Mouse (Mus musculus) forebrain, embryonic 15.5 days (tissue): Measurements from ENCODE around the gene Acot1. TPM values are rescaled to one million over a fixed set of nuclear protein-coding genes. Genes with fewer than 3 reads are reported as not detected.
"Not testable (repeated sequence)": the region's sequence is repeated elsewhere in the genome, so short reads cannot be mapped to it uniquely, and the experiment has no call there.

ENCODE experiments used
- ATAC-seq: fragments of 200-750 bp; cut with Nextera tagmentation; replicated peaks from 2 replicates; pipeline ENCODE4 v1.8.0; 2017; ENCODE audit warnings: mild to moderate bottlenecking, moderate TSS enrichment, moderate library complexity
- H3K27ac ChIP-seq: fragments of 300-500 bp; sonication (generic); replicated peaks from 2 replicates; pipeline ENCODE4 v1.5.1; 2015; ENCODE audit warnings: mild to moderate bottlenecking, inconsistent platforms
- H3K27me3 ChIP-seq: fragments of 300-500 bp; sonication (generic); 2 replicates; pipeline ENCODE4 v1.6.1; 2015; ENCODE audit warnings: inconsistent platforms
- H3K36me3 ChIP-seq: fragments of 300-500 bp; sonication (generic); 2 replicates; pipeline ENCODE4 v1.6.1; 2015; ENCODE audit warnings: mild to moderate bottlenecking, inconsistent platforms
- H3K4me1 ChIP-seq: fragments of 300-500 bp; sonication (generic); 2 replicates; pipeline ENCODE4 v1.6.1; 2015; ENCODE audit warnings: inconsistent platforms
- H3K4me2 ChIP-seq: fragments of 300-500 bp; sonication (generic); replicated peaks from 2 replicates; pipeline ENCODE4 v1.6.1; 2015; ENCODE audit warnings: mild to moderate bottlenecking, inconsistent platforms
- H3K4me3 ChIP-seq: fragments of 300-500 bp; sonication (generic); 2 replicates; pipeline ENCODE4 v1.5.1; 2015; ENCODE audit warnings: mild to moderate bottlenecking, inconsistent platforms
- H3K9ac ChIP-seq: fragments of 300-500 bp; sonication (generic); replicated peaks from 2 replicates; pipeline ENCODE4 v1.6.1; 2015; ENCODE audit warnings: mild to moderate bottlenecking, inconsistent platforms
- H3K9me3 ChIP-seq: fragments of 300-500 bp; sonication (generic); 2 replicates; pipeline ENCODE4 v1.6.1; 2016; ENCODE audit warnings: inconsistent platforms
- WGBS: fragments of 180-500 bp; shearing (Covaris S2); methylation state at CpG from one replicate; pipeline ENCODE4 v1.1.7; 2015; ENCODE audit warnings: mixed read lengths; 5-methylcytosine and 5-hydroxymethylcytosine counted together
- polyA plus RNA-seq: library from polyadenylated mRNA; unstranded; fragments of >200 nt; fragmentation: Nextera tagmentation; extraction: Ambion mirVana; gene quantifications from 2 replicates; pipeline ENCODE4 v1.2.1, GENCODE M21; 2015

The Acot1 gene
- polyA plus RNA-seq, 1 experiment from 2014 or later: 86.6 TPM

DNA sequence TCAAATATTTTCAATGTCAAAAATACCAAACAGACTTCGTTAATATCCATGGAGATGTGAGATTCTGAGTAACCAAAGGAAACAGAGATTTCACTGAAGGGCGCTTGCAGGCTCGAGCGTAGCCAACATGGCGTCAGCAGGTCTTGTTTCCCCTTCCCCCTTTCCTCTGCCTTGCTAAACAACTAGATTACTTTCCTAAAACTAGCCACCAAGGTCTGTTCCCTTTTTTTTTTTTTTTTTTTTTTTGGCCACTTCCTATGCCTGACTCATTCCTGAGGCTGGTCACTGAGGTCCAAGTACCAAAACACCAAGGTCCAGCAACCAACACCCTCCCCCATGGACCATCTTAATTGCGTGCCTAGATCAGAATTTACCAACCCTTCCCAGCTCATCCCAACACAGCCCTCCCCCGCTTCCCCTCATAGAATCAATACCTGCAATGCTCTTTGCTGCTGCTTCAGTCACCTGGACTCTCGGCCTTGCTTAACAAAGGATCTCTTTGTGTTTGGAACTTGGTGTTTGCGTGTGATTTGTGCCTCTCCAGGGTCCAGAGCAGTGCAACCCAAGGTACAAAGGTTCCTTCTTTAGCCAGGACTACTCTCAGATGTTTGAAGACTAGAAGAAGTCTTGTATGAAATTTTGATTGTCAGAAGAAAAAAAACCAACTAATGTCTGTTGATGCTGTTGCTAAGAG, 13.9 kb downstream of the Acot1 start:
- peaks cover 2% of the 10 kb centered on the region; the same call in 1 of the 2 replicates for H3K4me1 ChIP-seq
- no peaks in the 10 kb centered on the region for H3K27me3 ChIP-seq
- H3K9ac ChIP-seq: no peak overlapping the region
- 87% methylated on average over 9 of the region's 9 CpGs for WGBS
- no peak overlapping the region for H3K4me3 ChIP-seq
- ATAC-seq: no peak
- H3K27ac ChIP-seq: no peak overlapping the region
- H3K4me2 ChIP-seq: no peak overlapping the region
- no peaks in the 10 kb centered on the region for H3K36me3 ChIP-seq
- no peaks in the 10 kb centered on the region for H3K9me3 ChIP-seq

DNA sequence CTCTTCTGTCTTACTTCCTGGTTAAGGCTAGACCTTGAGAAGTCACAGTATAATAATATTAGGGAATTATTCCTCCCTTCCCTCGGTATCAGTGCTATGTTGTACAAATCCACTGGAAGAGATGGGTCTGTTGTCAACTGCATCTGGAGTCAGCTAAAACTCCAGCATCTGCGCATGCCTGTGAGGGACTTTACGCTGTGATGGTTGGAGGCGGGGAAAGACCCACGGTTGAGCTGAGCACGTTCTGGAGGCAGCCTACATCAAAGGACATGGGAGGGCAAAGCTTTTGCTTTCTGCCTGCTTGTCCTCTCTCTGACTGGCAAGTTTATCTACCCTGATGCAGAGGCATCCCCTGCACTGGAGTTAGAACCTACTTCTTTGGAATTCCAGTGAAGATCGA, 16.6 kb downstream of the Acot1 start:
- Histone ChIP-seq H3K9me3 (no peaks in the 10 kb centered on the region), H3K4me1 (no peaks in the 10 kb centered on the region), H3K27ac (no peak overlapping the region), H3K9ac (no peak overlapping the region), H3K4me3 (no peak overlapping the region), H3K4me2 (no peak overlapping the region), H3K36me3 (no peaks in the 10 kb centered on the region), H3K27me3 (no peaks in the 10 kb centered on the region)
- no peak for ATAC-seq
- 85% methylated on average over 7 of the region's 7 CpGs for WGBS

DNA sequence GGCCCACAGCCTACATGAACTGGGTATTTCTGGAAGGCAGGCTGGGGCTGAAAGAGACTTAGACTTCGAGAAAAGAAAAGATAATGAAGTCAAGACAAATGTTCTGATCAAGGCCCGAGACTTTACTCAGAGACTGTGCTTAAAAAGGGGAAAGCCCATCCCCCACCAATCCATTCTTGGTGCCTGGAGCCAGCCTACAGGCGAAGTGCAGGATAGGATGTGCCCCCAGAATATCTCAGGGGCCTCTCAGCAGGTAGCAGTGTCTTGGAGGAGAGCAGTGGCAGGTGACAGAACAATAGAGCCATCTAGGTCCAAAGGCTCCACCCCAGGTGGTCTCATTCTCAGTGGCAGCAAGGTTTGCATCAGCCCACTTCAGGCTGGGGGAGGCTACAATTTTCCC, 19.0 kb downstream of the Acot1 start:
- 36% methylated on average over 3 of the region's 3 CpGs for WGBS

DNA sequence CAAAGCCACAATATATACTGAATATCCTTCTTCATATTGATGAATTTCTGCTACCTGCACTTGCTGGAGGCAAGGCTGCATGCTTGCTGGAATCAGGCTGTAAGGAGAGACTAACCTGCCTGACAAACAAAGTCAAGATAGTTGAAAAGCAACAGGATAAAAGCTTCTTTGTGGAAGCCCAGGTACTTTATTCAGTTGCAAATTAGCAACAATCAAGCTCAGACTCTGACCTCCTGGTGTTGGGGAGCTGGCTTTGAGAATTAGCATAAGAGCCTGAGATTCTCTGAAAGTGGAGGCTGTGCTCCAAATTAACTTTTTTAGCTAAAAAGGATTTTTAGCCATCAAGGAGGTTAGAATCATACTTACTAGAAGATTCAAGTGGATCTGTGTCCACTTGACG, 19.8 kb downstream of the Acot1 start:
- WGBS: 81% methylated on average over 1 of the region's 1 CpGs
- H3K9ac ChIP-seq, H3K4me3 ChIP-seq, H3K4me2 ChIP-seq, H3K9me3 ChIP-seq, H3K36me3 ChIP-seq, ATAC-seq, H3K27ac ChIP-seq, H3K27me3 ChIP-seq, H3K4me1 ChIP-seq: not testable (repeated sequence)

More for the DNA sequence above, 19.0 kb downstream of the Acot1 start:
- H3K4me3 ChIP-seq, H3K4me2 ChIP-seq, H3K27ac ChIP-seq, ATAC-seq, H3K9ac ChIP-seq, H3K27me3 ChIP-seq, H3K4me1 ChIP-seq, H3K36me3 ChIP-seq, H3K9me3 ChIP-seq: not testable (repeated sequence)

DNA sequence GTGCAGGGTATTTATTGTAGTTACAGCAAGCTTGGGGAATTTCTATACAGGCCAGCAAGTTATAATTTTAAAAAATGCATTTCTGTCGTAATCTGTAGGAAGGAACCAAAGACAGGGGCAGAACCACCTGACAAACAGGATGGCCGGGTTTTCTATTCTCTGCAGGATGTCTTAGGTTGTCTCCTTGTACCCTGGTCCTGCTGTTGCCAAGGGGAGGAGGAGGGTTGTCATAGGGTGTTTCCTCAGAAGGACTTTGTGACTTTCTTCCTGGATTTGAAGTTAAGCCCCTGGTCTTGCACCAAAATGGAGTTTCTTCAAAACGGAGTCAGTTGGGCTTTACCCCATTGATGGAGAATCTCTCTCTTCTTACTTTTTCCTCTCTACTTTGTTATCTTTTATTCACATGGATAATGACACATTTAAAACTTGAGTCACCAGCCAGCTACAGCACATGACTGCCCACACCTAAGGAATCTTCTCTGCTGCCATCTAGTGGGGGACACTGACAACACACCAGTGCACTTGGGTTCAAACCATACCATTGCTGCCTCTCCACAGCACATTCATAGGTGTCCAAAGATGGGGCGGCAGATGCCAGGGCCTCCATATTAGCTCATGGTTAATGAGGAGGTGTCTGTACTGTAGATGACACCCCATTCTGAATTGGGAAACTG, 21.5 kb downstream of the Acot1 start:
- ATAC-seq: peak; percentile 70; the same call in 1 of the 2 replicates
- 68% methylated on average over 4 of the region's 4 CpGs for WGBS
- Histone ChIP-seq H3K4me3 (no peak overlapping the region), H3K9ac (no peak overlapping the region), H3K36me3 (no peaks in the 10 kb centered on the region), H3K4me2 (no peak overlapping the region), H3K9me3 (no peaks in the 10 kb centered on the region), H3K27ac (no peak overlapping the region), H3K4me1 (no peaks in the 10 kb centered on the region), H3K27me3 (no peaks in the 10 kb centered on the region)

DNA sequence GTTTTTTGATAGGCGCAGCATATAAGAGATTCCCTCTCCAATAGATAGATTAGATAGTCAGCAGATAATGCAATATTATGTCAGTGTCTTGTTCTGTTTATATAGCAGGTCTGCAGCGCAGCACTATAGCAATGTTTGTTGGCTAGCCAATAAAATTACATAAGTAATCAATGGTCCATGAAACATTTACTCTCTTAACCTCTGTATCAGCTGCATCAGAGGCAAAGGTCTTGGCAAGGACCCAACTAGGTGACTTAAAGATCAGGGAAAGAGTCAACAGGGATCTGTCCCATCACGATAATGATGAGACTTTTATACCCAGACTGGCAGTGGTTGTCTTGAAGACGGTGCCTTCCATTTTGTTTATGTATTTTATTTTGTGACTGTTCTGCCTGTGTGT, 23.6 kb downstream of the Acot1 start:
- no peaks in the 10 kb centered on the region for H3K27me3 ChIP-seq
- no peaks in the 10 kb centered on the region for H3K4me1 ChIP-seq
- no peaks in the 10 kb centered on the region for H3K36me3 ChIP-seq
- H3K9me3 ChIP-seq: no peaks in the 10 kb centered on the region
- H3K4me2 ChIP-seq: no peak overlapping the region
- 97% methylated on average over 4 of the region's 4 CpGs for WGBS
- no peak overlapping the region for H3K27ac ChIP-seq
- no peak for ATAC-seq
- no peak overlapping the region for H3K4me3 ChIP-seq
- no peak overlapping the region for H3K9ac ChIP-seq

DNA sequence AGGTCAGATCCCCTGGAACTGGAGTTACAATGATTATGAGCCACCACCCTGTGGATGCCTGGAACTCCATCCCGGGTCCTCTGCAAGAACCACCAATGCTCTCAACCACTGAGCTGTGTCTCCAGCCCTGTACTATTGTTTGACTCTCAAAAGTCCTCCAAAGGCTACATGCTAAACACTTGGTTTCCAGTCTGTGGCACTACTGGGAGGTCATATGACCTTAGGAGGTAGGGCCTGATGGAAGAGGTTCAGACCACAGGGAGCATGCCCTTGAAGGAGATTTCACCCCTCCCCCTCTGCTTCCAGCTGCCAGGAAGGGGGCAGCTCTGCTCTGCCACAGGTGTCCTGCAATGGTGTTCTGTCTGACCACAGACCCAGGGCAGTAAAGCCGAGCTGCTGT, 24.0 kb downstream of the Acot1 start:
- H3K9ac ChIP-seq, H3K36me3 ChIP-seq, H3K4me1 ChIP-seq, H3K4me3 ChIP-seq, H3K4me2 ChIP-seq, H3K9me3 ChIP-seq, ATAC-seq, H3K27ac ChIP-seq, H3K27me3 ChIP-seq: not testable (repeated sequence)
- WGBS: 89% methylated on average over 2 of the region's 2 CpGs

DNA sequence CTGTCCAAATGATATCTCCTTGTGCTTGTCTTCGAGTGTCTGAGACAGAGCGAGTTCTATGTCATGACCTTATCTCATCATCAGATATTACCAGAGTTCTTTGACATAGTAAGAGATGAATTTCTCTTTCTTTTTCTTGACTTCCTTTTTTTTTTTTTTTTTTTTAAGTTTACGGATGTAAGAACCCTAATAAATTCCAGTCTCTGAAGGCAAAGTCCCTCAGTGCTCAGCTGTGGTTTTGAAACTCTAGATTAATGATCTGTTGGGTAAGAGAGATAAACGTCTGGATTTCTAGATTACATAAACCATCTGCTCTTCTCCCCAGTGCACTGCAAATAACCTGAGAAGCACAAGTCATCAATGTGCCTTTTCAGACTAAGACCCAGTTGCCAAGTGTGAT, 24.8 kb downstream of the Acot1 start:
- Histone ChIP-seq H3K4me1 (no peaks in the 10 kb centered on the region), H3K9me3 (no peaks in the 10 kb centered on the region), H3K27ac (no peak overlapping the region), H3K27me3 (no peaks in the 10 kb centered on the region), H3K36me3 (no peaks in the 10 kb centered on the region), H3K9ac (no peak overlapping the region), H3K4me2 (no peak overlapping the region), H3K4me3 (no peak overlapping the region)
- ATAC-seq: no peak
- WGBS: 90% methylated on average over 4 of the region's 4 CpGs

DNA sequence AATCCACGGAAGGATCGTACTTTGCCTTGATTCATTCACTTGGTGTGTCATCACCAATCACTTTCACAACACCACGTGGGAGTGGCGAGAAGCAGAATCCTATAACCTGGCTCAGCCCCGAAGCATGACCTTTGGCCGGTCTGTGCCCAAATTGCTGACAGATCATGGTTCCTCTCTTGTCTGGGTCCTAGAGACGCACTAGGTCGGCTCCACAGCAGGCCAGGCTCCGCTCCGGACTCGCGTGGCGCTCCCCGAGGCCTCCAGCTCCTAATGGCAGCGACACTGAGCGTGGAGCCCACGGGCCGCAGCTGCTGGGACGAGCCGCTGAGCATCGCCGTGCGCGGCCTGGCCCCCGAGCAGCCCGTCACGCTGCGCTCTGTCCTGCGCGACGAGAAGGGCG, 29.0 kb downstream of the Acot1 start, which contains the start of gene Acot4:
Gene Acot4 (plus strand): TSS at position 139 of the 400 bp plus-strand sequence.
- 11% methylated on average over 32 of the region's 32 CpGs for WGBS
- H3K4me1 ChIP-seq, H3K36me3 ChIP-seq, H3K9me3 ChIP-seq, H3K27me3 ChIP-seq, H3K27ac ChIP-seq: not testable (repeated sequence)
- Histone ChIP-seq H3K4me3 (peak within 1 kb of the TSS; percentile 45), H3K4me2 (peak within 1 kb of the TSS; percentile 64), H3K9ac (peak within 1 kb of the TSS; percentile 48)
- ATAC-seq: peak; percentile 55

DNA sequence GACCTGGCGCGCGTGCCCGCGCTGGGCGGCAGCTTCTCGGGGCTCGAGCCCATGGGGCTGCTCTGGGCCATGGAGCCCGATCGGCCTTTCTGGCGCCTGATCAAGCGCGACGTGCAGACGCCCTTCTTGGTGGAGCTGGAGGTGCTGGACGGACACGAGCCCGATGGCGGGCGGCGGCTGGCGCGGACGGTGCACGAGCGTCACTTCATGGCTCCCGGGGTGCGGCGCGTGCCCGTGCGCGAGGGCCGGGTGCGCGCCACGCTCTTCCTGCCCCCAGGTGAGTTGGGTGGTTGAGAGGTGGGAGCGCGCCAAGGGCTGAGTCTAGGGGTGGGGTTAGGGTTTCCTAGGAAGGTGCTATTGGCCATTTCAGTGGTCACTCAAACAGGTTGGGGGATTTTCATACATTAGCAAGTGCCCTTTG, 29.4 kb downstream of the Acot1 start, which contains the start of gene Gm49366:
Gene Gm49366 (plus strand): TSS at position 245 of the 421 bp plus-strand sequence.
- H3K27me3 ChIP-seq: not testable (repeated sequence)
- 2% methylated on average over 36 of the region's 39 CpGs for WGBS
- H3K9ac ChIP-seq: peak within 1 kb of the TSS; percentile 48

DNA sequence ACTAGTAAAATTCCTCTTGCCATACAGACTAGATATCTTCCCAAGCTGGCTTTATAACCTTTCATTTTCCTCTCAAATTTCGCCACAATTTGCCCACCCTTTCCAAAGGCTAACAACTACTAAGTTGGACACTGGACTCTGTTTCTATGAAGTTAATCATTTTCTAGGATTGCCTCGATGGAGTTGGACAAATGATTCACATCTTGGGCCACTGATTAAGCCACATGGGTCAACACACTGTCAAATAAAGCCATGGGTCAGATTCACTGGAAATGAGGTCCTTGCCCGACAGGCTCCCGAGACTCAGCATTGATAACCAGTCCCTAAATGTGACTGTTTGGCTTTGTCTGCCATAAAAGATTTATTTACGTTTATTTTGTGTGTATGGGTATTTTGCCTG, 33.0 kb downstream of the Acot1 start:
- H3K36me3 ChIP-seq: no peaks in the 10 kb centered on the region
- no peak overlapping the region for H3K4me3 ChIP-seq
- no peaks in the 10 kb centered on the region for H3K27me3 ChIP-seq
- H3K27ac ChIP-seq: no peak overlapping the region
- H3K9me3 ChIP-seq: 0 out of 2 replicates have a peak, but pooled peaks cover 4% of the 10 kb centered on the region
- H3K4me1 ChIP-seq: no peaks in the 10 kb centered on the region
- no peak for ATAC-seq
- 90% methylated on average over 5 of the region's 5 CpGs for WGBS
- no peak overlapping the region for H3K4me2 ChIP-seq
- no peak overlapping the region for H3K9ac ChIP-seq

More for the DNA sequence above, 29.4 kb downstream of the Acot1 start, which contains the start of gene Gm49366:
- ATAC-seq, H3K9me3 ChIP-seq, H3K27ac ChIP-seq, H3K36me3 ChIP-seq, H3K4me1 ChIP-seq: not testable (repeated sequence)
- H3K4me2 ChIP-seq: peak within 1 kb of the TSS; percentile 64
- peak within 1 kb of the TSS; percentile 45 for H3K4me3 ChIP-seq

DNA sequence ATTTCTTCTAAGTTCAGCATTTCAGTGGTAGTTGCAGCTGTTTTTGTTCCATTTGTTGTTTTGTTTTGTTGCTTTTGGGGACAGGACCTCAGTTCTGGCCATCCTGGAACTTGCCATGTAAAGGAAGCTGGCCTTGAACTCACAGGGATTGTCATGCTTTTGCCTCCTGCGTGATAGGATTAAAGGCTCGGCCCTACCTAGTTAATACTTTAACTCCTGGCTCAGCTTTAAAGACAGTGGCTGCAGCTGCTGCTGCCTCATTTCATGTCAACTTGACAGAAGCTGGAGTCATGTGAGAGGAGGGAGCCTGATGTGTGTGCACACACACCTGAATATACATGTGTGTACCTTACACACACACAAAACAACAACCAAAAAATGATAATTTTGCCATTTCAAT, 34.8 kb downstream of the Acot1 start:
- no peak overlapping the region for H3K9ac ChIP-seq
- H3K4me1 ChIP-seq: no peaks in the 10 kb centered on the region
- H3K4me2 ChIP-seq: no peak overlapping the region
- WGBS: 74% methylated on average over 2 of the region's 2 CpGs
- H3K27me3 ChIP-seq: no peaks in the 10 kb centered on the region
- 0 out of 2 replicates have a peak, but pooled peaks cover 4% of the 10 kb centered on the region for H3K9me3 ChIP-seq
- no peak for ATAC-seq
- no peak overlapping the region for H3K27ac ChIP-seq
- no peaks in the 10 kb centered on the region for H3K36me3 ChIP-seq
- H3K4me3 ChIP-seq: no peak overlapping the region
